In genomic region chr4:120106362-120106761, GRCm38 (mm10) we compare ENCODE assay signal across 27 mouse cellular contexts. TPM values are rescaled to one million over a fixed set of nuclear protein-coding genes. Genes with fewer than 3 reads are reported as not detected.
DNase-seq lines count a peak whose midpoint lies in the region.
"Had no signal": no experiment of that assay in that cellular context is flagged by ENCODE, and none has a peak within 500 bp of the region (broad histone marks: within the 10 kb centered on the region; RNA-seq: fewer than 3 reads in every experiment).

No protein-coding gene starts in this region.

- no peak overlapping the region for H3K27ac ChIP-seq in heart, embryonic 10.5 days
- H3K27ac ChIP-seq: embryonic facial prominence, embryonic 13.5 days; embryonic facial prominence, embryonic 15.5 days; forebrain, embryonic 10.5 days; forebrain, embryonic 12.5 days had no signal

- no peaks in the 10 kb centered on the region for H3K9me3 ChIP-seq in heart, embryonic 10.5 days
- H3K9me3 ChIP-seq: embryonic facial prominence, embryonic 13.5 days; embryonic facial prominence, embryonic 15.5 days; forebrain, embryonic 10.5 days; forebrain, embryonic 12.5 days had no signal

- H3K36me3 ChIP-seq in heart, embryonic 10.5 days = no peaks in the 10 kb centered on the region
- H3K36me3 ChIP-seq: embryonic facial prominence, embryonic 13.5 days; embryonic facial prominence, embryonic 15.5 days; forebrain, embryonic 10.5 days; forebrain, embryonic 12.5 days; G1E had no signal

- H3K27me3 ChIP-seq in heart, embryonic 10.5 days (ENCODE audit: insufficient read depth, poor library complexity, severe bottlenecking) = peaks cover 4% of the 10 kb centered on the region; the same call in 1 of the 2 replicates
- H3K27me3 ChIP-seq: CH12.LX; embryonic facial prominence, embryonic 13.5 days; embryonic facial prominence, embryonic 15.5 days; forebrain, embryonic 12.5 days had no signal

- no peaks in the 10 kb centered on the region for H3K4me1 ChIP-seq in heart, embryonic 10.5 days
- H3K4me1 ChIP-seq: embryonic facial prominence, embryonic 13.5 days; embryonic facial prominence, embryonic 15.5 days; forebrain, embryonic 10.5 days; forebrain, embryonic 12.5 days had no signal

- 91% methylated on average over 3 of the region's 3 CpGs for WGBS in heart, embryonic 10.5 days

- H3K4me3 ChIP-seq in heart, embryonic 10.5 days = no peak overlapping the region
- H3K4me3 ChIP-seq: embryonic facial prominence, embryonic 13.5 days; embryonic facial prominence, embryonic 15.5 days; erythroblast, embryonic 14.5 days; forebrain, embryonic 10.5 days; forebrain, embryonic 12.5 days had no signal

- peak; percentile 31 for DNase-seq in cerebellum, adult 11-12 months
- no peak for DNase-seq in cerebellum, adult 9-10 months
- DNase-seq in heart, adult 11 months = peak; percentile 72
- DNase-seq in heart, embryonic 10.5 days (ENCODE audit: low spot score) = no peak
- DNase-seq in urinary bladder, adult 2 months (ENCODE audit: low spot score) = peak; percentile 13
- DNase-seq in urinary bladder, adult 18-20 months (ENCODE audit: low spot score in 2 of 2) = no peak
- DNase-seq: adrenal gland, adult 2 months; adrenal gland, postnatal 10 days; adrenal gland, postnatal 25 days; B cell, adult 2 months; cerebellum, adult 18-20 months; cerebellum, adult 8-10 months; cerebellum, postnatal 36 days; embryo, embryonic 11 days had no signal

RNA-seq across cellular contexts. Expression of gene AL607142.1, which starts 41.6 kb away (rescaled TPM):
- polyA plus RNA-seq in heart, embryonic 10.5 days (2016; fragmentation: Nextera tagmentation; extraction: Ambion mirVana) = not detected in 2 replicates
- not detected in 2 replicates for polyA plus RNA-seq in urinary bladder, adult 2 months (2012; rRNA removed)
- polyA plus RNA-seq: adrenal gland, adult 2 months; brain, embryonic 14.5 days; CD4-positive, CD25-positive, alpha-beta regulatory T cell, adult 4 months; embryonic facial prominence, embryonic 11.5 days; embryonic facial prominence, embryonic 13.5 days; embryonic facial prominence, embryonic 15.5 days; erythroblast, embryonic 14.5 days; forebrain, embryonic 10.5 days; forebrain, embryonic 12.5 days; forebrain, embryonic 14.5 days; forebrain, embryonic 16.5 days; frontal cortex, adult 2 months; G1E had no signal

RNA-seq across cellular contexts. Expression of gene Edn2, which starts 54.6 kb away (rescaled TPM):
- 0.46 and 0.60 TPM in 2 replicates for polyA plus RNA-seq in heart, embryonic 10.5 days (2016; fragmentation: Nextera tagmentation; extraction: Ambion mirVana)
- polyA plus RNA-seq in urinary bladder, adult 2 months (2012; rRNA removed) = 0.10 and 0.24 TPM in 2 replicates
- polyA plus RNA-seq: adrenal gland, adult 2 months; brain, embryonic 14.5 days; CD4-positive, CD25-positive, alpha-beta regulatory T cell, adult 4 months; erythroblast, embryonic 14.5 days; forebrain, embryonic 10.5 days; forebrain, embryonic 12.5 days; G1E had no signal

Comparison
In these comparisons a context has a peak if more than half of its experiments do, and no peak if none do; other contexts are left out.
1. DNase-seq: peak in cerebellum, adult 11-12 months (single experiment), heart, adult 11 months (single experiment) and urinary bladder, adult 2 months (single experiment); none in cerebellum, adult 9-10 months (single experiment), heart, embryonic 10.5 days (single experiment) and urinary bladder, adult 18-20 months (0 of 2).